Mouse (Mus musculus) neural tube, embryonic 13.5 days (tissue): ENCODE measurements around the gene Gm49486. TPM values are rescaled to one million over a fixed set of nuclear protein-coding genes. Genes with fewer than 3 reads are reported as not detected.

Experiments
- ATAC-seq: fragments of 200-750 bp; cut with Nextera tagmentation; 2 replicates; pipeline ENCODE4 v1.8.0; 2017; ENCODE audit warnings: low read depth, mild to moderate bottlenecking, moderate TSS enrichment, moderate library complexity
- H3K27ac ChIP-seq: fragments of 300-500 bp; sonication (generic); replicated peaks from 2 replicates; pipeline ENCODE4 v1.5.1; 2015; ENCODE audit warnings: moderate library complexity, mild to moderate bottlenecking, inconsistent platforms
- H3K27me3 ChIP-seq: fragments of 300-500 bp; sonication (generic); 2 replicates; pipeline ENCODE4 v1.6.1; 2015; ENCODE audit warnings: mild to moderate bottlenecking, inconsistent platforms
- H3K36me3 ChIP-seq: fragments of 300-500 bp; sonication (generic); 2 replicates; pipeline ENCODE4 v1.6.1; 2015; ENCODE audit warnings: mild to moderate bottlenecking, inconsistent platforms
- H3K4me1 ChIP-seq: fragments of 300-500 bp; sonication (generic); replicated peaks from 2 replicates; pipeline ENCODE4 v1.6.1; 2015; ENCODE audit warnings: inconsistent platforms
- H3K4me2 ChIP-seq: fragments of 300-500 bp; sonication (generic); 2 replicates; pipeline ENCODE4 v1.6.1; 2015; ENCODE audit warnings: inconsistent platforms, mild to moderate bottlenecking, moderate library complexity
- H3K4me3 ChIP-seq: fragments of 300-500 bp; sonication (generic); 2 replicates; pipeline ENCODE4 v1.5.1; 2015; ENCODE audit warnings: mild to moderate bottlenecking, inconsistent platforms
- H3K9ac ChIP-seq: fragments of 300-500 bp; sonication (generic); 2 replicates; pipeline ENCODE4 v1.6.1; 2015; ENCODE audit warnings: moderate library complexity, mild to moderate bottlenecking, inconsistent platforms
- H3K9me3 ChIP-seq: fragments of 300-500 bp; sonication (generic); 2 replicates; pipeline ENCODE4 v1.6.1; 2016; ENCODE audit warnings: inconsistent platforms
- WGBS: fragments of 180-500 bp; shearing (Covaris S2); methylation state at CpG from one replicate; pipeline ENCODE4 v1.1.7; 2015; 5-methylcytosine and 5-hydroxymethylcytosine counted together
- polyA plus RNA-seq: library from polyadenylated mRNA; unstranded; fragments of >200 nt; fragmentation: Nextera tagmentation; extraction: Ambion mirVana; gene quantifications from 2 replicates; pipeline ENCODE4 v1.2.1, GENCODE M21; 2015

Gene Gm49486
- polyA plus RNA-seq, 1 experiment from 2014 or later = 1.7 TPM

DNA sequence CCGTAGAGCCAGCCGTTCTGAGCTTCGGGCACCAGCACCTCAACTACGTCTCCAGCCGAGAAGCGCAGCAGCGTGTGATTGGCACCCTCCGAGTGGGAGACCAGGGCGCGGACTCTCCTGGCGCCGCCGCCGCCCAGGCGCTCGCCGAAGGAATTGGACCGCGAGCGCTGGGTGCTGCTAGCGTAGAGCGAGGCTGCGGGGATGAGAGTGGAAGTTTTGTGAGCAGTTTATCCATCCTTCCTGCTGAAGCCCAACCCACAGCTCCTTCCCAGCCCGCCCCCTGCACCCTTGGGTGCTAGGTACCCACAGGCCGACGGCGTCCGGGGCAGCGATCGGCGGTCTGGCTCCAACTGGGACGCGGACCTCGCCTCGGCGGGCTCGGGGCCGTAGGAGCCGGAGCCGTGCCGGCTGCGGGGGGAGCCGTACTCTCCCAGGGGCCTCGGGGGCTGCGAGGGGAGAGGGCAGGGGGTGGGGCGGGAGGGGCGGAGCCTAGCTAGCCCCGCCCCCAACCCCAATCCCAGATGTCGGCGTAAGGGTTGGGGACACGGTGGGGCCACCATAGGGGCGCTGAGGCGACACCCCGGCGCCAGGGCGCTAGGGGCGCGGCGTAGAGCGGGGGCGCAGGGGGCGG, 32.0 kb downstream of the Gm49486 start:
- WGBS = under 1% methylated on average over 54 of the region's 62 CpGs
- H3K4me3 ChIP-seq = peak overlapping the region; percentile 57
- H3K27me3 ChIP-seq = peaks cover 64% of the 10 kb centered on the region
- peak overlapping the region; percentile 99 for H3K4me2 ChIP-seq
- no peaks in the 10 kb centered on the region for H3K36me3 ChIP-seq
- peak; percentile 58 for ATAC-seq
- peaks cover 19% of the 10 kb centered on the region for H3K4me1 ChIP-seq
- no peak overlapping the region for H3K27ac ChIP-seq
- no peaks in the 10 kb centered on the region for H3K9me3 ChIP-seq
- peak overlapping the region; percentile 75 for H3K9ac ChIP-seq

GRCm38 (mm10) chr15:79261757-79262156, 32.6 kb downstream of the Gm49486 start:
- no peaks in the 10 kb centered on the region for H3K36me3 ChIP-seq
- H3K9ac ChIP-seq = peak overlapping the region; percentile 75
- no peaks in the 10 kb centered on the region for H3K9me3 ChIP-seq
- peak overlapping the region; percentile 57 for H3K4me3 ChIP-seq
- H3K27me3 ChIP-seq = peaks cover 64% of the 10 kb centered on the region
- no peak overlapping the region for H3K27ac ChIP-seq
- H3K4me2 ChIP-seq = peak overlapping the region; percentile 99
- peaks cover 19% of the 10 kb centered on the region for H3K4me1 ChIP-seq
- under 1% methylated on average over 23 of the region's 28 CpGs for WGBS
- peak; percentile 71; the same call in 1 of the 2 replicates for ATAC-seq

DNA sequence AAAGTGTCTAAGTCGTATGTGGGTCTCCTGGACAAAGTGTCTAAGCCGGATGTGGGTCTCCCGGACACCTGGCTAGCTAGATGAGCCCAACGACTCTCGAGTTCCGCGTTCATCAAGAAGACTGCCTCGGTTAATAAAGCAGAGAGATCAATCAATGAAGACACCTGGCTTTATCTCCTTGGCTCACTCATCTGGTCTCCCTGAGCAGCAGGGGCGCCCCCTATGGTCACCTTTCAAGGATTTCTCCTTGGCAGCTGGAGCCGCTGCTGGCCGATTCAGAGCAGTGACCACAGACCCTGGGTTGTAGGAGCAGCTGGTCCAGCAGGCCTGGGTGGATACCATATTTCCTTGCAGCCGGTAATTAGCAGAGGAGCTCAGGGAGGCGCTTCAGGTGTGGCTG, 33.2 kb downstream of the Gm49486 start:
- Histone ChIP-seq H3K36me3 (no peaks in the 10 kb centered on the region), H3K4me3 (no peak overlapping the region), H3K9me3 (no peaks in the 10 kb centered on the region), H3K4me1 (peaks cover 19% of the 10 kb centered on the region), H3K27ac (no peak overlapping the region), H3K9ac (peak overlapping the region; percentile 23; the same call in 1 of the 2 replicates), H3K4me2 (peak overlapping the region; percentile 99), H3K27me3 (peaks cover 64% of the 10 kb centered on the region)
- ATAC-seq = no peak
- WGBS = 20% methylated on average over 13 of the region's 13 CpGs

DNA sequence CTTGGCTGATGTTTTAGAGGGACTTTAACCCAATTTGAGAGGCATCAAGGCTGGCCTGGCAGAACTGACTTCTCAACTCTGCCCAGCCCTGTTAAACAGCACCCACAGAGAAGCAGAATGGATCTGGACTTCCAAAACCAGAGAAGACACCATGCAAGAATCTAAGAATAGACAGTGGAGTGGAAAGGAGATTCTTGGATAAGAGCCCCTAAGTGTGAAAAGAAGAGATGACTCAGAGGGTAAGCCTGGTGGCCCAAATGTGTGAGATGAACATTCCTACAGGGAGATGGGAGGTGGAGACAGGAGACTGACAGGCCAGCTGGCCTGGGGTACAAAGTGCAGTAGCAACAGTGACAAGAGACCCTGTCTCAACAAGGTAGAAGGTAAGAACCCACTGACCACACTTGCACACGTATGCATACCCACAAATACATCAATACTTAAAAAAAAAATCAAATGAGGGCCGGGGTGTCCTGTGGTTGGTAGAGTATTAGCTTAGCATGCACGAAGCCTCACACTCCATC, 33.7 kb downstream of the Gm49486 start:
- no peaks in the 10 kb centered on the region for H3K9me3 ChIP-seq
- peaks cover 19% of the 10 kb centered on the region for H3K4me1 ChIP-seq
- no peak for ATAC-seq
- peaks cover 64% of the 10 kb centered on the region for H3K27me3 ChIP-seq
- no peak overlapping the region for H3K27ac ChIP-seq
- H3K36me3 ChIP-seq = no peaks in the 10 kb centered on the region
- H3K9ac ChIP-seq = peak overlapping the region; percentile 23; the same call in 1 of the 2 replicates
- WGBS = 93% methylated on average over 3 of the region's 3 CpGs
- H3K4me2 ChIP-seq = 0 out of 2 replicates have a peak overlapping the region, but pooled peaks have one; percentile 99
- no peak overlapping the region for H3K4me3 ChIP-seq

DNA sequence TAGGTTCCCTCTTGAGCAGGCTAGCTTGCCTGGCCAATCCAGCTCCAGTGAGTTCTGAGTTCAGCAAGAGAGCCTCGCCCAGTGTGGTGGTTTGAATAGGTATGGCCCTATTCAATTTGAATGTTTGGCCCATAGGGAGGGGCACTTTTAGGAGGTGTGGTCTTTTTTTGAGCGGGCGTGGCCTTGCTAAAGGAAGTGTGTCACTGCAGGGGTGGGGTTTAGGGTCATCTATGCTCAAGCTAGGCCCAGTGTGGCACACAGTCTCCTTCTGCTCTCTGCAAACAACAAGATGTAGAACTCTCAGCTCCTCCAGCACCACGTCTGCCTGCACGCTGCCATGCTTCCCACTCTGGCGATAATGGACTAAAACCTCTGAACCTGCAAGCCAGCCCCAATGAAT, 34.5 kb downstream of the Gm49486 start:
- Histone ChIP-seq H3K4me2 (no peak overlapping the region), H3K9me3 (no peaks in the 10 kb centered on the region), H3K4me3 (no peak overlapping the region), H3K27ac (no peak overlapping the region), H3K36me3 (no peaks in the 10 kb centered on the region), H3K27me3 (peaks cover 59% of the 10 kb centered on the region), H3K4me1 (peaks cover 19% of the 10 kb centered on the region), H3K9ac (no peak overlapping the region)
- ATAC-seq = no peak
- WGBS = 92% methylated on average over 6 of the region's 6 CpGs

DNA sequence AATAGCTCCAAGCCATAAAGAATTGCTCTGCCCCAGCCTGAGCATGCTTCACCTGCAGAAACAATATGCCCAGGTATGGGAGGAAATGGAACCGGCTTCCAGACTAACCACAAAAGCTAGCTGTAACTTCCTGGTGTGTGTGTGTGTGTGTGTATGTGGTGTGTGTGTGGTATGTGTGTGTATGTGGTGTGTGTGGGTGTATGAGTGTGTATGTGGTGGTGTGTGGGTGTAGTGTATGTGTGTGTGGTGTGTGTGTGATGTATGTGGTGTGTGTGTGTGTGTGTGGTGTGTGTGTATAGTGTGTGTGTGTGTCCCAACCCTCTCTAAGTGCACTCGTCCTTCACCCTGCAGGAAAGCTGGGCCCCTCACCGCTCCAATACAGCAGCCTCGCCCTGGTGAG, 36.2 kb downstream of the Gm49486 start:
- no peak overlapping the region for H3K27ac ChIP-seq
- H3K4me2 ChIP-seq = no peak overlapping the region
- peaks cover 23% of the 10 kb centered on the region for H3K4me1 ChIP-seq
- no peak overlapping the region for H3K4me3 ChIP-seq
- 78% methylated on average over 4 of the region's 4 CpGs for WGBS
- H3K9ac ChIP-seq = no peak overlapping the region
- H3K36me3 ChIP-seq = no peaks in the 10 kb centered on the region
- ATAC-seq = no peak
- peaks cover 48% of the 10 kb centered on the region for H3K27me3 ChIP-seq
- H3K9me3 ChIP-seq = no peaks in the 10 kb centered on the region

DNA sequence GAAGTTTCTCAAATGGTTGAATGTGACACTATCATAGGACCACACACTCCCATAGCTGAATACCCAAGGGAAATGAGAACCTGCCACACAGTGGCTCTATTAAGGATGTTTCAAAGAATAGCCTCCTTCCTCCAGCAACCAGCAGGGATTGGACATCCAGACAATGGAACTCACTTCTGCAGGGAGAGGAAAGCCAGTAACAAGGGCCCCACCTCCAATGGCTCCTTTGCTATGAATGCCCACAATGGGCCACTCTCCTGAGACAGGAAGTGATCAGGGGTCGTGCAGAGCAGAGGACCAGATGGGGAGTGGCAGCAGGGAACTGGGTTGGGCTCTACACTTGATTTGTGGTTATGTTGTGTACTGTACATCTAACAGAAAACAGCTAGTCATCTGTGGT, 39.3 kb downstream of the Gm49486 start:
- Histone ChIP-seq H3K36me3 (no peaks in the 10 kb centered on the region), H3K4me3 (no peak overlapping the region), H3K27me3 (peaks cover 16% of the 10 kb centered on the region), H3K9me3 (no peaks in the 10 kb centered on the region), H3K9ac (no peak overlapping the region), H3K4me1 (peaks cover 21% of the 10 kb centered on the region), H3K4me2 (no peak overlapping the region), H3K27ac (no peak overlapping the region)
- no peak for ATAC-seq
- 21% methylated on average over 1 of the region's 1 CpGs for WGBS

DNA sequence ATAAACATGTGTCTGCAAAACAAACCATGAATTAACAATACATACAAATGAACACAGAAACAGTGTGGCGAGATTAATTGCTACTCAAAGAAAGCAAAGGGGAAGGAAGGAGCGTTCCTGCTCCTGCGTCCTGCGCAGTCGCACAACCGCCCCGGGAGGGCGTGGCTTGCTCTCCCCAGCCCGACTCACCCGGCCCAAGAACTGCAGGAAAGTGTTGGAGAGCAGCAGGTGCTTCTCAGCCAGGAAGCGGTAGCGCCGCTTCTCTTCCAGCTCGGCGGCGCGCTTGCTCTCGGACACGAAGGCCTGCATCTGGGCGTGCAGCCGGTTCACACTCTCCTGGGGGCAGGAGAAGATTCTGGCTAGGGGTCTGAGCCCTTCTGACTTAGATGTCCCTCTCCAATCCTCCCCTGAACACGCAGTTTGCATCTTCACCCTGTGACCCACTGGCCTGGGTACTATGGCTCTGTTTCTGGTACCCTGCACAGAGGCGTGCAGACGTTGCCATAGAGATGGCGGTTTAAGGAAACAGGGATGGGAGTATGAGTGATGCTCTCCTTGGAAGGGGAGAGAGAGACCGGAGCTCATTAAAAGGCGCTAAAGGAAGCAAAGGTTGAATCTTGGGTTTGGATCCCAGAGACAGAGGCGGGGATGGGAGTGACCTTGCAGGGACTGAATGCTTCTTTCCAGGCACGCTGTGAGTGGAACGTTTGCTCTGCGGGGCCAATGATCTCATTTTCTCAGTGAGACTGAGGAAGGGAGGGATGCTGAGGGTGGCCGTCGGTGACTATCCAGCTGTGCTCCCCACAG, 41.3 kb downstream of the Gm49486 start:
- Histone ChIP-seq H3K27me3 (peaks cover 5% of the 10 kb centered on the region; the same call in 1 of the 2 replicates), H3K4me3 (peak overlapping the region; percentile 36), H3K36me3 (no peaks in the 10 kb centered on the region), H3K9me3 (no peaks in the 10 kb centered on the region), H3K9ac (peak overlapping the region; percentile 35), H3K27ac (no peak overlapping the region), H3K4me2 (peak overlapping the region; percentile 73), H3K4me1 (peaks cover 21% of the 10 kb centered on the region)
- under 1% methylated on average over 33 of the region's 33 CpGs for WGBS
- ATAC-seq = peak; percentile 83

DNA sequence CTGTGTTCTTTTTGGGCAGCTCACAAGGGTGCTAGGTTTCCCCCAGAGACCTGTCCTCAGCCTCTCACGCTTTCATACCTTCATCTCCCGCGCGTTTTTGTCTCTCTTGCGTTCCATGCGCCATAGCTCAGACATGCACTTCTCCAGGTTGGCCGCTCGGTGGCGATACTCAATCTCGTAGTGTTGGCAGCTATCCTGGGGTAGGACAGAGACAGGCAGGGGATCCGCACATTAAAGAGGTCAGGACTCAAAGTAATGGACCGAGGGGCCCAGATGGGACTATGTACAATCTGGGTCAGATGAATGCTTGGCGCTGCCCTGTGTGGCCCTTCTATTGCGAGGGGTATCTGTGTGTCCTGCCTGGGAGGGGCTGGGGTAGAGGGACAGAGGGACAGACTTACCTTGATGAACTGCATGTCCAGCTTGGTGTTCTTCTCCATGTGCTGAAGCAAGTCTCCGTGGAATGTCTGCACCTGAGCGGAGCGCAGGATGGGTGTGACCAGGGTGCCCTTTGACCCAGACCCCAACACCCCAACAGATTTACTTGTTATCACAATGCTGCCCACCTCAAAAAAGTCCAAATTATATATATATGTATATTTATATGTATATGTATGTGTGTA, 42.0 kb downstream of the Gm49486 start:
- ATAC-seq = peak; percentile 60
- 16% methylated on average over 17 of the region's 17 CpGs for WGBS

DNA sequence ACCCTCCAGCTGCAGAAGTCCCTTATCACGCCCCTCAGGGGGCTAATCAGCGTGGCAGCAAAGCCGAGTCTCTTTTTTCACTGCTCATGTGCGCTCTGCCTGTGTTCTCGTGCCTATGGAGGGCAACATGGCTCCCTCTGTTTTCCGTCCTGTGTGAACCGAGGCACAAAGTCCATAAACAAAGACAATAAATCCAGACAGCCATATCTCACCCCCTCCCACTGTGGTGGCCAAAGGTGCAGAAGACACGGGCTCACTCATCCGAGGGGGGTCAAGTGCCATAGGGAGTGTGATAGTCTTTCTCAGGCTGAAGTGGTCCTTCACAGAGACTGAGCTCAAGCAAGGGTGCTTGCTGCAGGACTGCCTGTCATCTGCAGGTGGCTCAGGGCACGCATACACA, 43.8 kb downstream of the Gm49486 start:
- no peaks in the 10 kb centered on the region for H3K36me3 ChIP-seq
- no peak overlapping the region for H3K4me3 ChIP-seq
- 40% methylated on average over 10 of the region's 10 CpGs for WGBS
- H3K4me1 ChIP-seq = peaks cover 21% of the 10 kb centered on the region
- H3K9me3 ChIP-seq = no peaks in the 10 kb centered on the region
- H3K9ac ChIP-seq = no peak overlapping the region
- no peak overlapping the region for H3K4me2 ChIP-seq
- H3K27me3 ChIP-seq = peaks cover 5% of the 10 kb centered on the region; the same call in 1 of the 2 replicates
- no peak for ATAC-seq
- H3K27ac ChIP-seq = no peak overlapping the region

More for the DNA sequence above, 42.0 kb downstream of the Gm49486 start:
- H3K4me3 ChIP-seq = peak overlapping the region; percentile 36
- H3K9ac ChIP-seq = peak overlapping the region; percentile 35
- H3K4me1 ChIP-seq = peaks cover 21% of the 10 kb centered on the region
- H3K27me3 ChIP-seq = peaks cover 5% of the 10 kb centered on the region; the same call in 1 of the 2 replicates
- H3K27ac ChIP-seq = no peak overlapping the region
- H3K4me2 ChIP-seq = peak overlapping the region; percentile 73
- H3K9me3 ChIP-seq = no peaks in the 10 kb centered on the region
- H3K36me3 ChIP-seq = no peaks in the 10 kb centered on the region

DNA sequence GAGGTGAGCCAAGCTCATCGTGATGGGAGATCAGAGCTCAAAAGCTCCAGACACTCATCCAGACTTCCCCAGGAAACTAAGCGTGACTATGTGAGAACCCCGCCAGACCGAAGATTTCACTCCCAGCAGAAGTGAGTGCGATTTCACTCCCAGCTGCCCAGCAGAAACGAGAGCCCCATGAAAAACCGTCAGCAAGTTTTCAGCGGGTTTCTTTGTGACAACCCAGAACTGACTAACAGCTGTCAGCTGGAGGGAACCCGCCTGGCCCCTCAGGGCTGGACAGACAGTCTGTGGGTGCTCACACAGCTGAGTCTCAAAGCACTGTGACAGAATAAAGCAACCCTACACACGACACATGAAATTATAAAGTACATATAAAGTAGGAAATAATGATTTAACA, 48.5 kb downstream of the Gm49486 start:
- H3K27me3 ChIP-seq = no peaks in the 10 kb centered on the region
- WGBS = 63% methylated on average over 10 of the region's 10 CpGs
- H3K4me2 ChIP-seq = no peak overlapping the region
- H3K27ac ChIP-seq = no peak overlapping the region
- H3K4me1 ChIP-seq = peaks cover 6% of the 10 kb centered on the region
- no peak overlapping the region for H3K4me3 ChIP-seq
- ATAC-seq = no peak
- no peaks in the 10 kb centered on the region for H3K9me3 ChIP-seq
- no peaks in the 10 kb centered on the region for H3K36me3 ChIP-seq
- H3K9ac ChIP-seq = no peak overlapping the region

GRCm38 (mm10) chr15:79280209-79280608, 51.0 kb downstream of the Gm49486 start:
- 29% methylated on average over 6 of the region's 6 CpGs for WGBS
- no peak overlapping the region for H3K4me2 ChIP-seq
- no peak for ATAC-seq
- H3K27me3 ChIP-seq = no peaks in the 10 kb centered on the region
- no peaks in the 10 kb centered on the region for H3K4me1 ChIP-seq
- no peak overlapping the region for H3K27ac ChIP-seq
- H3K9ac ChIP-seq = no peak overlapping the region
- H3K36me3 ChIP-seq = no peaks in the 10 kb centered on the region
- no peaks in the 10 kb centered on the region for H3K9me3 ChIP-seq
- H3K4me3 ChIP-seq = no peak overlapping the region
